Comparison of ENCODE assay signal across 22 mouse cellular contexts in the genomic region with DNA sequence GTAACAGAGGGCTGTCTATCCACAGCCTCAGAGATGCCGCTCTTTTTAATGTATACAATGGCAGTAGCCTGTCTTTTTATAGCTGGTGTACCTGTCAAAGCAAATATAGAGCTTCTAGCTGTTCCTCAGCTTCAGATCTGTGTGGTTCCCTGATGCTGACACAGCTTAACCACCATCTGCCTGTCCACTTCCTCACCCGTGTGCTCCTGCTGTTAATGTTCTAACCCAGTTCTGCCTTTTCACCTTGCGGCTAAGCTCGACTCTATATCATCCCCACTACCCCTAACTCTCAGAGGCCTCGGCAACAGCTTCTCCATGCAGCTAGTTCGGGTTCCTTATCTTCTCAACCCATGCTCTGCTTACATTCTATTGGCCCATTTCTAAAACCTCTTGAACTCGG. TPM values are rescaled to one million over a fixed set of nuclear protein-coding genes. Genes with fewer than 3 reads are reported as not detected.
"Had no signal": no experiment of that assay in that cellular context is flagged by ENCODE, and none has a peak within 500 bp of the region (broad histone marks: within the 10 kb centered on the region; RNA-seq: fewer than 3 reads in every experiment).

No protein-coding gene starts in this region.

- H3K9me3 ChIP-seq: liver, embryonic 13.5 days; midbrain, embryonic 12.5 days; midbrain, embryonic 15.5 days; neural tube, embryonic 12.5 days; neural tube, embryonic 15.5 days; stomach, embryonic 15.5 days had no signal

- H3K27ac ChIP-seq: liver, embryonic 13.5 days; midbrain, embryonic 12.5 days; midbrain, embryonic 15.5 days; neural tube, embryonic 12.5 days; neural tube, embryonic 15.5 days; stomach, embryonic 15.5 days had no signal

- H3K4me1 ChIP-seq: liver, embryonic 13.5 days; midbrain, embryonic 12.5 days; midbrain, embryonic 15.5 days; neural tube, embryonic 12.5 days; neural tube, embryonic 15.5 days; stomach, embryonic 15.5 days had no signal

- H3K9ac ChIP-seq: liver, embryonic 13.5 days; midbrain, embryonic 12.5 days; midbrain, embryonic 15.5 days; neural tube, embryonic 12.5 days; neural tube, embryonic 15.5 days; stomach, embryonic 15.5 days had no signal

- H3K27me3 ChIP-seq: liver, embryonic 13.5 days; midbrain, embryonic 15.5 days; neural tube, embryonic 12.5 days; neural tube, embryonic 15.5 days; stomach, embryonic 15.5 days had no signal

- DNase-seq: kidney, adult 9 months; kidney, postnatal 14 days; kidney, postnatal 4 days; layer of hippocampus, adult 9-11 months; liver, embryonic 13.5 days; lung, adult 2 months; lung, postnatal 14 days; lung, postnatal 4 days; right cerebral cortex, adult 18-20 months; right cerebral cortex, postnatal 14 days; spleen, adult 18-20 months; thymus, postnatal 25 days had no signal

- H3K4me3 ChIP-seq: liver, embryonic 13.5 days; midbrain, embryonic 12.5 days; midbrain, embryonic 15.5 days; neural tube, embryonic 12.5 days; neural tube, embryonic 15.5 days; stomach, embryonic 15.5 days had no signal

- H3K36me3 ChIP-seq: liver, embryonic 13.5 days; midbrain, embryonic 12.5 days; midbrain, embryonic 15.5 days; neural tube, embryonic 12.5 days; neural tube, embryonic 15.5 days; stomach, embryonic 15.5 days had no signal

- H3K4me2 ChIP-seq: liver, embryonic 13.5 days; midbrain, embryonic 12.5 days; midbrain, embryonic 15.5 days; neural tube, embryonic 12.5 days; neural tube, embryonic 15.5 days; stomach, embryonic 15.5 days had no signal

- ATAC-seq: midbrain, embryonic 15.5 days had no signal

RNA-seq across cellular contexts. Expression of gene Gm3417, which starts 47.9 kb away (rescaled TPM):
- total RNA-seq: layer of hippocampus, postnatal 25 days; left cerebral cortex, adult 18-20 months; left cerebral cortex, postnatal 25 days; liver, adult 2 months had no signal
- polyA plus RNA-seq: kidney, embryonic 16.5 days; midbrain, embryonic 15.5 days; neural tube, embryonic 15.5 days; stomach, embryonic 15.5 days had no signal
